Mouse (Mus musculus): ENCODE results near the gene Gins2. TPM values are rescaled to one million over a fixed set of nuclear protein-coding genes. Genes with fewer than 3 reads are reported as not detected.

The Gins2 gene
- total and polyA plus RNA-seq, 2 experiments from 2014 or later: 5.3 to 9.6 TPM

DNA sequence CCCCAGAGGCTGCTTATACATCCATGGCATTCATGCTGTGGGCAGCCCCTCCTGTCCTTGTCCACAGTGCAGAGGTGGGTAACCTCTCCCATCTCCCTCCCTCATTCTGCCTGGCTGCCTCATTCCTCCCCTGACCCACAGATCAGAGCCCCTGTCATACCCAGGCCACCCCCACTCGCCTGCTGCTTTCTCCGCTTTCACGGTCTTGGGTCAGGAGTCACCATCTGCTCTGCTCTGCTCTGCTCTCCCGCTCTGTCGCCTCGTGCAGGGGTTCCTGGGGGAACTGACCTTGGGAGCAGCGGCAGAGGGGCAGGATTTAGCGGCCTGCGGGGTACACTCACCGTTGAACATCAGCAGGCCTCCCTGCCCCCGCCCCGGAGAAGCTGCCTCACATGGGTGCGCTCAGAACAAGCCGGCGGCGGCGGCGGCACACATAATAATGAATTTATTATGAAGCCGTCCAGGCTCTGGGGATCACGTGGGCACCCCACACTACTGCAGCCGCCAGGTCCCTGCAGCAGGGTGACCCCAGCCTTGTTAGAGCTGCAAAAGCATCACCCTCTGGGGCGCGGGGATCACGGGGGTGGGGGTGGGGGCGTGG, 39.7 kb downstream of the Gins2 start:
- H3K27me3 ChIP-seq (ENCODE audit: insufficient read depth, low read length): no peaks in the 10 kb centered on the region
- H3K4me2 ChIP-seq (ENCODE audit: low read depth): peak overlapping the region; percentile 43
- 8% methylated on average over 25 of the region's 25 CpGs for WGBS
- peak; percentile 12; the same call in 1 of the 2 replicates for ATAC-seq
- no peaks in the 10 kb centered on the region for H3K36me3 ChIP-seq (ENCODE audit: insufficient read depth)
- no peaks in the 10 kb centered on the region for H3K9me3 ChIP-seq (ENCODE audit: low read length)
- peak overlapping the region; percentile 26; the same call in 1 of the 2 replicates for H3K9ac ChIP-seq
- H3K4me1 ChIP-seq (ENCODE audit: insufficient read depth): peaks cover 47% of the 10 kb centered on the region
- peak overlapping the region; percentile 1; the same call in 1 of the 2 replicates for H3K4me3 ChIP-seq (ENCODE audit: low read depth, low read length)
- no peak for DNase-seq
- peak overlapping the region; percentile 78 for H3K27ac ChIP-seq (ENCODE audit: low read depth, low read length)
- TF ChIP-seq CTCF (IDR thresholded peaks at IDR 0.05; ENCODE audit: low read depth): no peak

DNA sequence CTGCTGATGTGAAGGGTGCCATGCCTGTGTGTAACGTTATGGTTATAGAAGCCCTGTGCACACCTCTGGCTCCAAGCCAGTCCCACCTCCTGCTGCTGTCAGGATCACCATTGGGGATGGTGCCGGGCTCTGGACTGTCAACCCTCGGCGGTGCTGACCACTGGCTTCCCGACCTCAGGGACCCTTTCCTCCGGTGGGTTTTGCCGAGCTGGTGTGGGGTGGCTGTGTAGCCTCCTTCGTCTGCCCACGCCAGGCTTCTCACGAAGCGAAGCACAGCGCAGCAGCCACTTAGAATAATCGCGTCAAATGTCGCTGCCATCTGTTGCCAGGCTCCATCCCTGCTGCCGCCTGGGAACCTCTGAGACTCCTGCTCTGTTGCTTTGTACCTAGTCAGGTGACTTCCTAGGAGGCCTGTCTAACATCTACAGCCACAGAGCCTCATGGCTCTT, 40.8 kb downstream of the Gins2 start:
- Histone ChIP-seq H3K4me2 (ENCODE audit: low read depth) (peak overlapping the region; percentile 17), H3K9ac (no peak overlapping the region)

DNA sequence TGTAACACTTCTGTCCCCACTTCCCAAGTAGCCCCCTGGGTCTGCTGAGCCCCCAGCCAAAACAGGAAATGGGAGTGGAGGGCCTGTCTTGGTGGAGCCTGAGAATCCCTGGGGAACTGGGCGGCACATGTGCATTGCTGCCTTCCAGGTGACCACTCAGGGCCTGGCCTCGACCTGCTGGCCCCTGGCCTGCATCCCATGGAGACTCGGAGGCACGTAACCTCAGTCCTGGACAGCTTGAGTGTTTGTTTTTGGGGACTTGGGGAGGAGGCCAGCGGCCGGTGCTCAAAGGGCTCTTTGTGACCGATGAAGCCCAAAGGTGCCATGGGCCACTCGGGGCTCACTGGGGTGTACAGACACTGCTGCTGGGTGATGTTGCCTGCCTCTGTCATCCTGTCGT, 41.5 kb downstream of the Gins2 start:
- no peaks in the 10 kb centered on the region for H3K36me3 ChIP-seq (ENCODE audit: insufficient read depth)
- ATAC-seq (no peak), DNase-seq (no peak)
- H3K4me1 ChIP-seq (ENCODE audit: insufficient read depth): peaks cover 56% of the 10 kb centered on the region
- H3K27ac ChIP-seq (ENCODE audit: low read depth, low read length): no peak overlapping the region
- H3K27me3 ChIP-seq (ENCODE audit: insufficient read depth, low read length): no peaks in the 10 kb centered on the region
- no peak overlapping the region for H3K4me3 ChIP-seq (ENCODE audit: low read depth, low read length)
- no peaks in the 10 kb centered on the region for H3K9me3 ChIP-seq (ENCODE audit: low read length)
- no peak overlapping the region for H3K9ac ChIP-seq
- H3K4me2 ChIP-seq (ENCODE audit: low read depth): no peak overlapping the region
- WGBS: 81% methylated on average over 9 of the region's 9 CpGs
- TF ChIP-seq CTCF (IDR thresholded peaks at IDR 0.05; ENCODE audit: low read depth): no peak

More for the DNA sequence above, 40.8 kb downstream of the Gins2 start:
- Histone ChIP-seq H3K27me3 (ENCODE audit: insufficient read depth, low read length) (no peaks in the 10 kb centered on the region), H3K4me3 (ENCODE audit: low read depth, low read length) (no peak overlapping the region), H3K36me3 (ENCODE audit: insufficient read depth) (no peaks in the 10 kb centered on the region), H3K27ac (ENCODE audit: low read depth, low read length) (peak overlapping the region; percentile 78), H3K9me3 (ENCODE audit: low read length) (no peaks in the 10 kb centered on the region), H3K4me1 (ENCODE audit: insufficient read depth) (peaks cover 49% of the 10 kb centered on the region)
- TF ChIP-seq CTCF (IDR thresholded peaks at IDR 0.05; ENCODE audit: low read depth): no peak
- WGBS: 27% methylated on average over 16 of the region's 16 CpGs
- peak; percentile 85 for DNase-seq
- peak; percentile 58 for ATAC-seq

DNA sequence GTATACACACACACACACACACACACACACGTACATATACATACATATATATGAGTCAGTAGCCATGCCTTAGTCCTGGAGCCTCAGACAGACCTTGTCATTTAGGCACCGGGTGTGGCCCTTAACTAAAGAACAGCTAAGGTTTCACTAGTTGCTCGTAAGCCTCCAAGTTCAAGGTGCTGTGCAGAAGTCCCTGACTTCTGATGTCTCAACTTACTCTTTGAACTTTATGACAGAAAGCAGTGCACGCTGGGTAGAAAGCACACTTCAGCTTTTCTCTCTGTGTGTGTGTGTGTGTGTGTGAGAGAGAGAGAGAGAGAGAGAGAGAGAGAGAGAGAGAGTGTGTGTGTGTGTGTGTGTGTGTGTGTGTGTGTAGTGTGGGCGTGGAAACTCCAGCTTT, 44.9 kb downstream of the Gins2 start:
- no peak for TF ChIP-seq CTCF (IDR thresholded peaks at IDR 0.05; ENCODE audit: low read depth)
- no peak overlapping the region for H3K4me3 ChIP-seq (ENCODE audit: low read depth, low read length)
- 90% methylated on average over 5 of the region's 5 CpGs for WGBS

DNA sequence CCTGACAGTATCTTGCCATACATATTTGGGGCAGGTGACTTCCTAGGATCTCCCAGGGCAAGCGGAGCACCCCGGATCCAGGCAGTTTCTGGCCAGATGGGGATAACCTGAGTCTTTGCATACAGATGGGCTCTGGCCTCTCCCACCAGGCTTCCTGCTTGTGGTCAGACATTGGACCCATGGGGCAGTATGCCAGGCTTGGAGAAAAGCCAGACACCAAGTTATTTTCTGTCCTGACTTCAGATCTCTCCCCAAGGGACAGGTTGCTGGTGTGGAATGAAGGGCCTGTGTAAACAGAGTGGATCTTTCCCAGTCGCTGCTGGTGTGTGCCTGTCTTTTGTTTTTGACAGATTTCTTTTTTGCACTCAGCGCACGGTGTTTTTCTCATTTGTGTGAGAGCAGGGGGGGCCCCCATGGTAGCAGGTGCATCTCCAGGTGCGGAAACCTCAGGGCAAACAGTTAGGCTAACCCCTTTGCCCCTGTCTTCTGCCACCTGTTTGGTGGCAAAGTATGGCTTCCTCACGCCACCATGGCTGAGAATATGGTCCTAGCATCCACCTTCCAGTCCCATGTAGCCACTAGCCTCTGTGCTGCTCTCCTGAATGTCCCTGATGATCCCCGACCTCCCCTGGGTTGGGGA, 45.6 kb downstream of the Gins2 start:
- Histone ChIP-seq H3K27me3 (ENCODE audit: insufficient read depth, low read length) (no peaks in the 10 kb centered on the region), H3K9me3 (ENCODE audit: low read length) (no peaks in the 10 kb centered on the region), H3K36me3 (ENCODE audit: insufficient read depth) (no peaks in the 10 kb centered on the region), H3K4me2 (ENCODE audit: low read depth) (no peak overlapping the region), H3K4me1 (ENCODE audit: insufficient read depth) (peaks cover 27% of the 10 kb centered on the region), H3K27ac (ENCODE audit: low read depth, low read length) (no peak overlapping the region), H3K9ac (no peak overlapping the region), H3K4me3 (ENCODE audit: low read depth, low read length) (no peak overlapping the region)
- TF ChIP-seq CTCF (IDR thresholded peaks at IDR 0.05; ENCODE audit: low read depth): no peak
- DNase-seq (no peak), ATAC-seq (no peak)
- 58% methylated on average over 8 of the region's 8 CpGs for WGBS

More for the DNA sequence above, 44.9 kb downstream of the Gins2 start:
- Histone ChIP-seq H3K4me1 (ENCODE audit: insufficient read depth) (peaks cover 33% of the 10 kb centered on the region), H3K4me2 (ENCODE audit: low read depth) (no peak overlapping the region), H3K36me3 (ENCODE audit: insufficient read depth) (no peaks in the 10 kb centered on the region), H3K27me3 (ENCODE audit: insufficient read depth, low read length) (no peaks in the 10 kb centered on the region), H3K9me3 (ENCODE audit: low read length) (no peaks in the 10 kb centered on the region), H3K27ac (ENCODE audit: low read depth, low read length) (no peak overlapping the region), H3K9ac (no peak overlapping the region)
- DNase-seq (no peak), ATAC-seq (no peak)

- no peak overlapping the region for H3K4me3 ChIP-seq (ENCODE audit: low read depth, low read length)
- no peaks in the 10 kb centered on the region for H3K27me3 ChIP-seq (ENCODE audit: insufficient read depth, low read length)
- TF ChIP-seq CTCF (IDR thresholded peaks at IDR 0.05; ENCODE audit: low read depth): no peak
- no peaks in the 10 kb centered on the region for H3K9me3 ChIP-seq (ENCODE audit: low read length)
- DNase-seq (no peak), ATAC-seq (no peak)
- no peak overlapping the region for H3K4me2 ChIP-seq (ENCODE audit: low read depth)
- WGBS: 21% methylated on average over 13 of the region's 13 CpGs
- H3K27ac ChIP-seq (ENCODE audit: low read depth, low read length): no peak overlapping the region
- no peak overlapping the region for H3K9ac ChIP-seq
- H3K4me1 ChIP-seq (ENCODE audit: insufficient read depth): peaks cover 23% of the 10 kb centered on the region
- H3K36me3 ChIP-seq (ENCODE audit: insufficient read depth): no peaks in the 10 kb centered on the region
Measured at GRCm38 (mm10) chr8:120542995-120543394, 46.1 kb downstream of the Gins2 start.
